Mouse (Mus musculus) retina, adult 2 months (tissue): ENCODE data around the gene Ndufs7.

Experiments used
- DNase-seq: peaks from one replicate; pipeline ENCODE4 v3.0.0-alpha.2; 2012; ENCODE audit warnings: low read depth, low spot score

The Ndufs7 gene

DNA sequence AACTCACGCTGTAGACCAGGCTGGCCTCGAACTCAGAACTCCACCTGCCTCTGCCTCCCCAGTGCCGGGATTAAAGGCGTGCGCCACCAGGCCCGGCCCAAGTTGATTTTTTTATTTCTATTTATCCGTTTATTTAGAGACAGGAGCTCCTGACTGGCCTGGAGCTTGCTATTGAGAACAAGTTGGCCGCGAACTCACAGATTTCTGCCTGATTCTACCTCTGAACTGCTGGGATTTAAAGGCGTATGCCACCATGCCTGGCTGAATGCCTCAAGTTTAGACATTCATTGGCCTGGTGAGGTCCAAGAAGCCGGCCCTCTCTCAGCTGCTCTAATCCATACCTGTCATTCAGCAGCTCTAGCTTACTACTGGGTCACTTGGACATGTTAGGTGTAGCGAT lies 13.2 kb downstream of the Ndufs7 start:
- no peak for DNase-seq

DNA sequence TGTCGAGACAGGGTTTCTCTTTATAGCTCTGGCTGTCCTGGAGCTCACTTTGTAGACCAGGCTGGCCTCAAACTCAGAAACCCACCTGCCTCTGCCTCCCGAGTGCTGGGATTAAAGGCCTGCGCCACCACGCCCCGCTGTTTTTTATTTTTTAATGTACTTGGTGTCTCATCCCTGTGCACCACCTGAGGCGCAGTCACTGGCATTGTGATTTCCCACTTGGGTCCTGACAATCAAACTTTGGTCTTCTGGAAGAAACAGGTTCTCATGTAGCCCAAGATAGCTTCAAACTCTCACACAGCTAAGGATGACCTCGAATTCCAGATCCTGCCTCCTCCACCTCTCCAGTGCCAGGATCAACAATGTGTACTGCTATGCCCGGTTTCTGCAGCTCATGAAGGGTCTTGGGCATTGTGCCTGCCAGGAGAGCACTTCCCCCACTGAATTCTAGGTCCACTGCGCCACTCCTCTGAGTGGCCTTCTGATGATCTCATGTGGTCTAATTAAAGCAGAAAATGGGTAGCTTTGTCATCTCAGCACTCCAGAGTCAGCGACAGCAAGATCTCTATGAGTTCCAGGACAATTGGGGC lies 13.9 kb downstream of the Ndufs7 start:
- no peak for DNase-seq

DNA sequence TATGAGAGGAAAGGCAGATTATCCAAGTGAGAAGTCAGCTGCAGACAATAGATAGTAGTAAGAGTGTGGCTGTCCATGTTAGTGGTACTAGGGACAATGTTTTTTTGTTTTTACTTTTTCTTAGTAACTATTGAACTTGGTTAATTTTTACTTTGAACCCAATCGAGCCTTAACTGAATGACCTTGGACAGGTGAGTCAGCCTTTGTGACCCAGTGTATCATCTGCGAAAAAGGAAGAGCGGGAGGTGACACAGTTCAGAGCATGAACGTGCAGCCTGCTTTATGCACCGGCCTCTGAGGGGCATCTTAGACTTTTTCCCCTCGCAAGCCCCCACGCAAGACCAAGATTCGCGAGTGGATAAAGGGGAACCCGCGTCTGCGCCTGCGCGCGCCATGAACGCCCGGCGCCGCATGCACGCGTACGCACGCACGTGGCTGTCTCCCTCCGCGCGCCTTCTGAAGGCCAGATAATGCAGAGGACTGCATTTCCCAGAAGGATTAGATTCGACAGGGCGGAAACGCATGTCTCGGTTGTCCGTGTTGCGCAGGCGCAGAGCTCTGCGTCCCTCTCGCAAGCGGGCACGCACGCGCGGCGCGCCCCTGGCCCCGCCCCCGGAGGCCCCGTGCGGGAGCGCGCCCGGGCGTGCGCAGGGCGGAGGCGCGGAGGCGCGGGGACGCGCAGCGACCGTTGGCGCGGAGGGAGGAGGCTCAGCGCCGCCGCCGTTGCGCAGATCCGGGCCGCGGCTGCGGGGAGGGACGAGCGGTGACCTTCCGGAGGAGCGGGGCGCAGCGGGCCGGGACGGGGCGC lies 15.6 kb downstream of the Ndufs7 start:
- peak; percentile 99 for DNase-seq

DNA sequence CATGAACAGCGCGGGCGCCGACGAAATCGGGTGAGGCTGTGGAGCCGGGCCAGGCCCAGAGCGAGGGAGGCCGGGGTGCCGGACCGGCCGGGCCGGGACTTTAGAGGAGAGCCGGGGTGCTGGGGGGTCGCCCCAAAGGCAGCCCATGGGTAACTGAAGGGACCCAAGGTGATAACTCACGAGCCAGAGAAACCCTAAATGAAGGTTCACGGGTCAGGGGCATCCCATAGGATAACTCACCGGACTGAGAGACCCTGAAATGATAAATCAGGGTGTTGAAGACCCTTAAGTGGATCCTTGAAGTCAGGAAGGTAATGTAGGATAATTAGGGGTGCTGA lies 16.2 kb downstream of the Ndufs7 start:
- no peak for DNase-seq

GRCm38 (mm10) chr10:80270099-80270498 lies 21.2 kb downstream of the Ndufs7 start:
- no peak for DNase-seq

- no peak for DNase-seq
Measured at GRCm38 (mm10) chr10:80270734-80271181, 21.8 kb downstream of the Ndufs7 start.

DNA sequence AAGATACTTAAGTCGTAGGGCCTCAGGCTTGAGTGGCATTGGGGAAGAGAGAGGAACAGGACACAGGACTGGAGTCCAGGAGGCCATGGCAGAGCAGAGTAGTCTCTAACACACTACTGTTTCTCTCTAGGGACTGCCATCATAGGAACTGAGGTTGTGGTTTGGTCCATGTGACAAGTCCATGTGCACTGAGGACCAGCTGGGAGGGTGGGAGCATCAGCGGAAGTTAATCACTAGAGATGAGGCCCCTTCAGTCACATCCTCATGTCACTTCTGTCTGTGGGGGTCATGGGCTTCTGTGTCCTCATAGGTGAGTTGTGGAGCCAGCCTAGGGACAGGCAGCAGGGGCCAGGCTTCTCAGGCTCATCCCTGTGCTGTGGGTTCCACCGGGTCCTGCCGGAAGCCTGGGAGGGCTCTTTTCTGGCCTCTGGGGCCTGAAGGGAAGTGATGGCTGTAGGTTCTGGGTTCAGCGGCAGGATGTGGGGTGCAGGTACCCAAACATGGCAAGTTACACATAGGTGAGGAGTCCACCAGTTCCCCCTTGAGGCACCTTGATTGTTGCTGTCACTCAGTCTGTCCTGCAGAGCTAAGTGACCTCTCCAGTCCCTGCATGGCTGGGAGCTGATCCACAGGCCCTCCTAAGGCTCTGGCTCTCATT lies 22.4 kb downstream of the Ndufs7 start:
- no peak for DNase-seq

DNA sequence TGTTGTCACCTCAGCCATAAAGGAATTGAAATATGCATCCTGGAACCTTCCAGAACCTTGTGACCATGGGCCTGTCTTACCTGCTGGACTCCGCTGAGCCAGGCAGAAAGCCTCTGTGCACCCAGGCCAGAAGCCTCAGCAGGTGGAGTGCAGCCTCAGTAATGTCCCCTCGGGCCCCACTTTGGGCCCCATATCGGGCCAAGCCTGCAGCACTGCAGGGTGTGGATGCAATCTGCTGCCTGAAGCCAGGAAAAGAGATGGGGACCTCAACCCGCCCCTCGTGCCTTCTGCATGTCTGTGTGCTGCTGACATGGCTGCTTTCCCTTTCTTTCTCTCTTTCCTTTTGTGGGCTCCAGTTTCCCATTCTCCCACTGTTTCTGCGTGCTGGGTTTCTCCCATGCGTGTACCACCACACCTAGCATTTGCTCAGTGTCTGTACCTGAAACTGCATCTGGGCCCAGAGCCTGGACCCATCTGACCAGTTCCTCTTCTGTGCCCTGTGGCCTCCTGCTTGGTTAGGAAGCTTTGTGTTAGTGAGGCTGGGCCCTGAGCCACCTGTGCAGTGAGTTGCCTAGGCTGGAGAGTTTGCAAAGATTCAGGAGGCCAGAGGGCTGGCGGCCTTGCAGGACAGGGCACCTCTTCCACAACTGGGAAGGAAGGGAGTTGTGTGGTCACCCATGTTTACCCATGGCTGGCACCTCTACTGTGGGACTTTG lies 23.1 kb downstream of the Ndufs7 start:
- DNase-seq, result no peak

DNA sequence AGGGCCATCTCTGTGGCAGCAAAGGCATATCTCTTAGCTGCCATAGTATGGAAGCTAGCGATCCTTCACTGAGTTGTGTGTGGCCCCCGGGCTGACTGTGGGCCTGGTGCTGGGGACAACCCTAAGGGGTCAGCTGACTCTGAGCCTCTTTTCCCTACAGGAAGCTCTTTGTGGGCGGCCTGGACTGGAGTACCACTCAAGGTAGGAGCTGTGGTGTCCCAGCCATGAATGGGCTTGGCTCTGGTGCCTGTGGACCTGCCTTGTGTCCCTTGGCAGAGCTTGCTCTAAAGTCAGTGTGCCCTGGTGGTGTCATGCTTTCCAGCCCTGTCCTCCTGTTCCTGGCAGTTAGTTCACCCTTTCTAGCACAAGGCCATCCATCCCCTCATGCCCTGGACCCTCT lies 24.9 kb downstream of the Ndufs7 start:
- DNase-seq, result no peak

DNA sequence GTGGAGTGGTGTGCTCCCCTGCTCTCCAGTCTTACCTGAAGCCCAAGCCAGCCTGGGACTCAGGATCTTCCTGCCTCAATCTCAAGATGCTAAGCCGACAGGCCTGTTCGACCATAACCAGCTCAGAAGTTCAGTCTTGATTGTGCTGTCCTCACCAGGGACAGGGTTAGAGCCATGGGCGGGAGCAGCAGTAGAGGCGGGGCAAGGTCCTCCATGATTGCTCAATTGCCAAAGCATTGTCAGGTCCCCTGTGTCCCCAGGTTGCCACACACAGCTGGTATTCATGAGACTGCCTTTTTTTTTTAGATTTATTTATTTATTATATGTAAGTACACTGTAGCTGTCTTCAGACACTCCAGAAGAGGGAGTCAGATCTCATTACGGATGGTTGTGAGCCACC lies 27.3 kb downstream of the Ndufs7 start:
- no peak for DNase-seq

DNA sequence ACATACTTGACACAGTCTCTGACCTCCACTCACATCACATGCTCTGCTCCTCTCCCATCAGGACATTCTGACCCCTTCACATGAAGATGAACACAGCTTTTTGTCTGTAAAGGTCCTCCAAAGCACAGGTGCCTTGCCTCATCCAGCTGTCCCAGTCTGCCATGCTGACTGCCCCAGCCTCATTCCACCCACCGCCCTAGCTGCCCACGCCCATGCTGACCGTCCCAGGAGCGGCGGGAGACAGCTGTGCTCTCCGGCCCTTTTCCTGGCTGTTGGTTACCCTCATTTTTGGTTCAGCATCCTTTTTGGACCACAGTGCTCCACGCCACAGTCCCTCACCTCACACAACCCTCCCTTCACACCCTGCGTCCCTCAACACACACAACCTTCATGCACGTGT lies 29.5 kb downstream of the Ndufs7 start:
- DNase-seq, result no peak

- DNase-seq, result no peak
Measured at GRCm38 (mm10) chr10:80279273-80279672, 30.4 kb downstream of the Ndufs7 start.

DNA sequence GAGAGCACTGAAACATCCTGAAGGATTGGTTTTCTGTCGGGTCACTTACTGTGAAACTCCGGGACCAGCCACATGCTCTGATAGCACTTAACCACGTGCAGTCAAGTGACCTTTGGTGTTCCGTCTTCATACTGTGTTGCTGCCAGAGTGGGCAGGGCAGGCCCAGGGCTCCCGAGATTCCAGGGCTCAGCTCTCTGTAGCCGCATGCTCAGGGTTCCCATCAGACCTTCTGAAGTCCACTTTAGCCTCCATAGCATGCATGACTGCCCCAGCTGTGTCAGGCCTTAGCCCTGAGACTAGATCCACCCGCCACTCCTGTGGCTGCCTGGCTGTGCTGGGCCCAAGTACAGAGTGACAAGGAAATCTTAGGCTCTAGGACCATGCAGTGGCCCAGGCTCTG lies 32.4 kb downstream of the Ndufs7 start:
- no peak for DNase-seq

DNA sequence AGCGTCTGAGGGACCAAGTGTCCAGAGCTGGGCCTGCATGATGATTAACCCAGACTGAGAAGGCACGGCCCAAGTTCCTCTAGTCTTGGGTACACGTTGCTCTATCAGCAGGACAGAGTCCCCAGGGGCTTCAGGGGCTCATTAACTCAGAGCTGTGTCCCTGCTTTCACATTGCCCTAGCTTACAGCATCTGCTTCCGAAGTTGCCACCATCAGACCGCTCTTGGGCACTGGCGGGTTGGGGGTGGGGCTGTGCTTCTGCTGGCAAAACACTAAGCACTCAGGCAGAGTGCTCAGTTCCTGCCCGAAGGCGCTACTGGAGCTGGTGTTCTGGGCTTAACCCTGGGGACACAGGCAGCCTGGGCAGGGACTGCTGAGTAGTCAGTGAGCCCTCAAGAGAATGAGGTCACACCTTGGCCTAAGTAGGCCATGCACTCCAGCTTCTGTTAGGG lies 33.0 kb downstream of the Ndufs7 start:
- DNase-seq, result no peak

GRCm38 (mm10) chr10:80282481-80283441 lies 33.8 kb downstream of the Ndufs7 start:
- DNase-seq, result no peak

GRCm38 (mm10) chr10:80285222-80286070 lies 36.5 kb downstream of the Ndufs7 start:
- DNase-seq, result no peak

- DNase-seq, result no peak
Measured at GRCm38 (mm10) chr10:80288097-80288496, 39.2 kb downstream of the Ndufs7 start.

DNA sequence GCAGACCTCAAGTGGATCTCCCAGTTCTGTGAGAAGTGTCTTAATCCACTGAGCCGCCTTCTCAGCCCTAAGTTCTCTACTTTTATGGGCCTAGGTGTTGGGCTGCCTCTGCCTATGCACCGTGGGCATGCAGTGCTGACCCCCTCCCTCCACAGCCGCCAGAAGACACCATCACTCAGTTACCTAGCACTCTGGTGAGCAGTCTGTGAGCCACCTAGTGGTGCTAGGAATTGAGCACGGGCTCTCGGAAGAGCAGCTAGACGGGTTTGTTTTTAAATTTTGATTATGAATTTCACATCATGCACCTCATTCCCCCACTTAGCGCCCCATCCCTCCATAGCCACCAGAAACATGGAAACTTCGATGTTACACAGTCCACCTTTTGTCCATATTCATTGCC lies 39.7 kb downstream of the Ndufs7 start:
- no peak for DNase-seq

DNA sequence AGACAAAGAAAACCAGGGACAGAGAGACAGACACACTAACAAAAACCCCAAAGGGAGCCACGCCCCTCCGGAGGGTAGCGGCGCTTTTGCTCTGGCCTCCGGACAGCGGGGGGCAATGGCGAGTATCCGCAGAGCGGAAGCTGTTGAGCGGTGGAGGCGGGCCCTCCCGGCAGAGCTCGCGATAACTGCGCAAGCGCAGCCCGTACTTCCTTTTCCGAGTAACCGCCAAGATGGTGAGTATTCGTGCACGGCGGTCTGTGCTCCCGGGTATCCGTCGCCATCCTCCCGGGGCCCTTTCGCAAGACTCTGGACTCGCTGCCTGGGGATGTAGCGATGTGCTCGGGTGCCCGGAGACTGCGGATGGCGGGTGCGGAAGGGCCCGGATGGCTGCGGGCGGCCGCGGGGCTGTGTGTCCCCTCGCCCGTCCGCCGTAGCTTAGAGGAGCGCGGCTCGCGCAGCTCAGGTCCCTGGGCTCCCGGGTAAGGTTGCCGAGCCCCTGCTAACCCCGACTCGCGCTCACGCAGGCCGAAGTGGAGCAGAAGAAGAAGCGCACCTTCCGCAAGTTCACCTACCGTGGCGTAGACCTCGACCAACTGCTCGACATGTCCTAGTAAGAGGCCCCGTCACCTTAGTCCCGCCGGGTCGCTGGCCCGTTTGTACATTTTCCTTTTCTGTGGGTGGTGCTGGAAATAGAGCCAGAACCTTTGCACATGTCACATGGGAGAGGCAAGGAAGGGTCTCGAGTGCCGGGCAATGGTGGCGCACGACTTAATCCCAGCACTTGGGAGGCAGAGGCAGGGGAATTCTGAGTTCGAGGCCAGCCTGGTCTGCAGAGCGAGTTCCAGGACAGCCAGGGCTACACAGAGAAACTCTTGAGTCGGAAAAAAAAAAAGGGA lies 43.6 kb downstream of the Ndufs7 start, which contains the start of gene Rps15:
Gene Rps15 (plus strand): TSS at position 203 of the 896 bp plus-strand sequence.
- peak; percentile 86 for DNase-seq
